Comparison of ENCODE assay signal across 15 mouse cellular contexts in the genomic region with DNA sequence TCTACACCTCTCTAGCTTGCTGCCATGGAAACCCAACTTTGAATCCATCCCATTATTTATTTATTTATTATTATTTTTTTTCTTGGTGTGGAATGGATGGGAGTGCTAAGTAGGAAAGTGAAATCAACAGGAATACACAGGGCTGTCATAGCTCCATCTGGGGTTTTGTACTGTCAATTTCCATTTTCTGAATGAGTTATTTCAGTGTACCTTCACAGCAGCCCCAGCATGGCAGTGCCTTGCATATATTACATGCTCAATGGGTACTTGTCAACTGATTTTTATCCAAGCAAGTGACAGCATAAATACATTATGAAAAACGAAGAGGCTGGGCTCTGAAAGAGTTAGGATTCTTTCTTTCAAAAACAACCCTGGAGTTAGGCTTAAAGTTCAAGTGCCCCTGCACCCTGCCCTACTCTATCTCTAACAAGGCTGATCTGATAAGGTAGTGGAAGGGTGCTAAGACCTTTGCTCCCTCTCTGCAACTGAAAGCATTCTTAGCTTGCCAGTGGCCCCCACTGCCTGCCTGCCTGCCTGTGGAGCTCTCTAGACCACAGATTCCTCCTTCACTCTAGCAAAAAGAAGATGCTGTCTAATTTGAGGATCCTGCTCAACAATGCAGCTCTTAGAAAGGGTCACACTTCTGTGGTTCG. TPM values are rescaled to one million over a fixed set of nuclear protein-coding genes. Genes with fewer than 3 reads are reported as not detected.
DNase-seq lines count a peak whose midpoint lies in the region; ATAC-seq and TF ChIP-seq lines count a peak whose summit lies in the region.
"Had no signal": no experiment of that assay in that cellular context is flagged by ENCODE, and none has a peak within 500 bp of the region (broad histone marks: within the 10 kb centered on the region; RNA-seq: fewer than 3 reads in every experiment).

Otc (plus strand) TSS at position 454 of the 653 bp plus-strand sequence.

- ATAC-seq in intestine, embryonic 14.5 days (replicated peaks; ENCODE audit: low FRiP score, low TSS enrichment, low read depth) = no peak
- ATAC-seq in liver, embryonic 15.5 days (ENCODE audit: insufficient read depth) = peak; percentile 52; the same call in 1 of the 2 replicates

- no peak for TF ChIP-seq CTCF in gastrocnemius, adult 2 months (IDR thresholded peaks at IDR 0.05)
- TF ChIP-seq CTCF in bone marrow macrophage, adult 2 months (IDR thresholded peaks at IDR 0.05; ENCODE audit: low read depth, low read length) = no peak

- H3K9ac ChIP-seq in intestine, embryonic 14.5 days (ENCODE audit: low read length) = no peak within 1 kb of the TSS
- no peak within 1 kb of the TSS for H3K9ac ChIP-seq in liver, embryonic 15.5 days

- no peak within 1 kb of the TSS for H3K4me2 ChIP-seq in intestine, embryonic 14.5 days (ENCODE audit: low read length)
- no peak within 1 kb of the TSS for H3K4me2 ChIP-seq in liver, embryonic 15.5 days

- no peak for TF ChIP-seq POLR2A in bone marrow macrophage, adult 2 months (IDR thresholded peaks at IDR 0.05; ENCODE audit: borderline replicate concordance, low read depth, low read length)

- peak within 1 kb of the TSS; percentile 48 for H3K27ac ChIP-seq in gastrocnemius, adult 2 months
- H3K27ac ChIP-seq in bone marrow macrophage, adult 2 months (ENCODE audit: insufficient read depth, low read depth, low read length) = peak within 1 kb of the TSS; percentile 60
- no peak within 1 kb of the TSS for H3K27ac ChIP-seq in intestine, embryonic 14.5 days (ENCODE audit: low read depth)
- H3K27ac ChIP-seq in liver, embryonic 15.5 days (replicated peaks) = no peak within 1 kb of the TSS

- H3K4me3 ChIP-seq in gastrocnemius, adult 2 months = no peak within 1 kb of the TSS
- no peak within 1 kb of the TSS for H3K4me3 ChIP-seq in bone marrow macrophage, adult 2 months (ENCODE audit: insufficient read depth, low read length)
- no peak within 1 kb of the TSS for H3K4me3 ChIP-seq in intestine, embryonic 14.5 days (ENCODE audit: low read depth, low read length)
- peak within 1 kb of the TSS; percentile 18 for H3K4me3 ChIP-seq in liver, embryonic 15.5 days (replicated peaks)

- no peak for DNase-seq in gastrocnemius, adult 2 months
- DNase-seq in gastrocnemius, postnatal 4 days (ENCODE audit: low spot score in 2 of 2) = no peak
- no peak for DNase-seq in intestine, embryonic 14.5 days (ENCODE audit: low spot score)
- DNase-seq in lung, postnatal 4 days = no peak
- no peak for DNase-seq in kidney, postnatal 10 days
- DNase-seq: heart, postnatal 36 days; kidney, adult 18-20 months; right cerebral cortex, adult 18-20 months; thymus, adult 2 months had no signal

- no peaks in the 10 kb centered on the region for H3K36me3 ChIP-seq in intestine, embryonic 14.5 days (ENCODE audit: control insufficient read depth, insufficient read depth, low read length)
- no peaks in the 10 kb centered on the region for H3K36me3 ChIP-seq in liver, embryonic 15.5 days (replicated peaks)

- peaks cover 29% of the 10 kb centered on the region for H3K4me1 ChIP-seq in bone marrow macrophage, adult 2 months (ENCODE audit: control insufficient read depth, insufficient read depth, low read length)
- no peaks in the 10 kb centered on the region for H3K4me1 ChIP-seq in intestine, embryonic 14.5 days (replicated peaks; ENCODE audit: control insufficient read depth, insufficient read depth, low read length)
- H3K4me1 ChIP-seq in liver, embryonic 15.5 days (replicated peaks) = no peaks in the 10 kb centered on the region

- WGBS in intestine, embryonic 14.5 days = 56% methylated on average over 2 of the region's 2 CpGs
- WGBS in liver, embryonic 15.5 days (ENCODE audit: insufficient replicate concordance) = 29% methylated on average over 2 of the region's 2 CpGs

- H3K27me3 ChIP-seq in intestine, embryonic 14.5 days (replicated peaks; ENCODE audit: control insufficient read depth, insufficient read depth, low read length) = no peaks in the 10 kb centered on the region; the same call in 1 of the 2 replicates
- no peaks in the 10 kb centered on the region for H3K27me3 ChIP-seq in liver, embryonic 15.5 days

- intact Hi-C loops in gastrocnemius, adult 2 months (cut with DNase I) = no loop called here

- H3K9me3 ChIP-seq in intestine, embryonic 14.5 days (ENCODE audit: control insufficient read depth, low read length) = no peaks in the 10 kb centered on the region
- no peaks in the 10 kb centered on the region for H3K9me3 ChIP-seq in liver, embryonic 15.5 days (replicated peaks)

RNA-seq across cellular contexts. Expression of gene Otc, which starts in this region (rescaled TPM):
- not detected for total RNA-seq in gastrocnemius, adult 2 months (2021)
- total RNA-seq in gastrocnemius, postnatal 4 days (2021) = under 1 TPM in 1 of 2 experiments, not detected in 1; 0.36 TPM
- not detected in 2 replicates for polyA plus RNA-seq in bone marrow macrophage, adult 2 months (2012; ENCODE audit: insufficient read depth, insufficient read length, missing spikeins)
- polyA plus RNA-seq in intestine, embryonic 14.5 days (2014; fragmentation: Nextera tagmentation; extraction: Ambion mirVana) = 12.5 and 16.5 TPM in 2 replicates
- 50.8 and 53.3 TPM in 2 replicates for polyA plus RNA-seq in liver, embryonic 15.5 days (2015; fragmentation: Nextera tagmentation; extraction: Ambion mirVana)
- total RNA-seq: heart, postnatal 36 days; left cerebral cortex, postnatal 10 days had no signal
- polyA plus RNA-seq: embryonic facial prominence, embryonic 14.5 days; lung, postnatal 0 days; neural tube, embryonic 14.5 days; thymus, adult 2 months had no signal

Comparison
In these comparisons a context has a peak if more than half of its experiments do, and no peak if none do; other contexts are left out.
1. RNA of gene Otc (polyA plus RNA-seq): 50.8 to 53.3 TPM in liver, embryonic 15.5 days and 12.5 to 16.5 TPM in intestine, embryonic 14.5 days; not detected in bone marrow macrophage, adult 2 months; every median in the first group is over 10 times any median in the second.
2. H3K27ac ChIP-seq: peak in gastrocnemius, adult 2 months (single experiment) and bone marrow macrophage, adult 2 months (single experiment); none in intestine, embryonic 14.5 days (single experiment) and liver, embryonic 15.5 days (single experiment).